ENCODE assay signal across 8 mouse cellular contexts in genomic region chr17:35257824-35258491, GRCm38 (mm10). TPM values are rescaled to one million over a fixed set of nuclear protein-coding genes. Genes with fewer than 3 reads are reported as not detected.
DNase-seq lines count a peak whose midpoint lies in the region; ATAC-seq and TF ChIP-seq lines count a peak whose summit lies in the region.

No protein-coding gene starts in this region.

- no peaks in the 10 kb centered on the region for H3K79me2 ChIP-seq in C2C12 (ENCODE audit: control insufficient read depth, insufficient read depth)
- H3K79me2 ChIP-seq in liver, adult 2 months (ENCODE audit: control insufficient read depth, insufficient read depth, low read length): no peaks in the 10 kb centered on the region

- peaks cover 7% of the 10 kb centered on the region; the same call in 1 of the 2 replicates for H3K4me1 ChIP-seq in heart, embryonic 12.5 days (replicated peaks)
- peaks cover 4% of the 10 kb centered on the region; the same call in 1 of the 2 replicates for H3K4me1 ChIP-seq in kidney, embryonic 16.5 days (ENCODE audit: insufficient read depth, low read length)
- H3K4me1 ChIP-seq in liver, adult 2 months (ENCODE audit: control insufficient read depth, insufficient read depth, low read length): peaks cover 3% of the 10 kb centered on the region; the same call in 1 of the 2 replicates

- peak overlapping the region; percentile 30 for H3K4me3 ChIP-seq in C2C12 (ENCODE audit: insufficient read depth, poor library complexity, severe bottlenecking)
- H3K4me3 ChIP-seq in heart, embryonic 12.5 days: peak overlapping the region; percentile 28
- peak overlapping the region; percentile 28 for H3K4me3 ChIP-seq in kidney, embryonic 16.5 days (ENCODE audit: low read length)
- H3K4me3 ChIP-seq in liver, adult 2 months (ENCODE audit: insufficient read depth, low read depth, low read length): peak overlapping the region; percentile 63

- no peak overlapping the region for H3K27ac ChIP-seq in heart, embryonic 12.5 days (ENCODE audit: poor library complexity, severe bottlenecking)
- no peak overlapping the region for H3K27ac ChIP-seq in kidney, embryonic 16.5 days (ENCODE audit: low read length)
- H3K27ac ChIP-seq in liver, adult 2 months (replicated peaks; ENCODE audit: insufficient read depth, low read depth, low read length): peak overlapping the region; percentile 68

- H3K27me3 ChIP-seq in C2C12 (ENCODE audit: control insufficient read depth, insufficient read depth, insufficient read length): no peaks in the 10 kb centered on the region
- peaks cover 30% of the 10 kb centered on the region for H3K27me3 ChIP-seq in heart, embryonic 12.5 days (replicated peaks)
- H3K27me3 ChIP-seq in kidney, embryonic 16.5 days (ENCODE audit: insufficient read depth, low read length): peaks cover 9% of the 10 kb centered on the region; the same call in 1 of the 2 replicates
- H3K27me3 ChIP-seq in liver, adult 2 months (ENCODE audit: control insufficient read depth, insufficient read depth, low read length): no peaks in the 10 kb centered on the region

- peak; percentile 92 for DNase-seq in brain, adult 2 months (ENCODE audit: low read depth, low spot score)
- DNase-seq in liver, adult 2 months (ENCODE audit: extremely low read depth, low read depth, low spot score): peak; percentile 82
- peak; percentile 95 to 97 for DNase-seq in spleen, postnatal 36 days (ENCODE audit: low spot score in 2 of 2)

- peak; percentile 76 for ATAC-seq in erythroid progenitor cell, adult 5-6 weeks (replicated peaks; ENCODE audit: low FRiP score, poor library complexity, severe bottlenecking)
- ATAC-seq in heart, embryonic 12.5 days (ENCODE audit: insufficient number of reproducible peaks, low FRiP score): no peak
- no peak for ATAC-seq in kidney, embryonic 16.5 days (ENCODE audit: low FRiP score, low TSS enrichment)
- peak; percentile 49 for ATAC-seq in monocyte, adult 5-6 weeks (replicated peaks; ENCODE audit: insufficient number of reproducible peaks, low FRiP score, low TSS enrichment, poor library complexity, severe bottlenecking)

- no peaks in the 10 kb centered on the region for H3K79me3 ChIP-seq in C2C12 (ENCODE audit: low read depth)

- peak overlapping the region; percentile 63 for H3K4me2 ChIP-seq in heart, embryonic 12.5 days
- peak overlapping the region; percentile 49 for H3K4me2 ChIP-seq in kidney, embryonic 16.5 days (replicated peaks; ENCODE audit: low read depth, low read length)

- peak overlapping the region; percentile 50 for H3K9ac ChIP-seq in heart, embryonic 12.5 days
- H3K9ac ChIP-seq in kidney, embryonic 16.5 days (replicated peaks; ENCODE audit: low read length): peak overlapping the region; percentile 48
- peak overlapping the region; percentile 76 for H3K9ac ChIP-seq in liver, adult 2 months (ENCODE audit: low read depth, low read length)

- TF ChIP-seq POLR2A in liver, adult 2 months (IDR thresholded peaks at IDR 0.05; ENCODE audit: extremely low read depth, insufficient read depth, low read length): no peak

- WGBS in heart, embryonic 12.5 days: 13% methylated on average over 17 of the region's 17 CpGs
- WGBS in kidney, embryonic 16.5 days: 12% methylated on average over 17 of the region's 17 CpGs
- WGBS in liver, adult 2 months: 4% methylated on average over 17 of the region's 17 CpGs

- TF ChIP-seq CTCF in C2C12 (IDR thresholded peaks at IDR 0.05; ENCODE audit: control insufficient read depth, insufficient read depth, insufficient read length): peak; percentile 34
- peak; percentile 76 for TF ChIP-seq CTCF in liver, adult 2 months (IDR thresholded peaks at IDR 0.05; ENCODE audit: low read depth, low read length)

- H3ac ChIP-seq in C2C12 (ENCODE audit: control insufficient read depth, insufficient read length, low read depth): peak overlapping the region; percentile 85

- H3K9me3 ChIP-seq in heart, embryonic 12.5 days (replicated peaks): no peaks in the 10 kb centered on the region
- H3K9me3 ChIP-seq in kidney, embryonic 16.5 days (ENCODE audit: low read length): no peaks in the 10 kb centered on the region

- H3K36me3 ChIP-seq in C2C12 (ENCODE audit: control insufficient read depth, insufficient read depth): peaks cover 16% of the 10 kb centered on the region
- peaks cover 15% of the 10 kb centered on the region for H3K36me3 ChIP-seq in heart, embryonic 12.5 days
- peaks cover 13% of the 10 kb centered on the region for H3K36me3 ChIP-seq in kidney, embryonic 16.5 days (ENCODE audit: insufficient read depth, low read length)
- peaks cover 3% of the 10 kb centered on the region; the same call in 1 of the 2 replicates for H3K36me3 ChIP-seq in liver, adult 2 months (ENCODE audit: control insufficient read depth, insufficient read depth, low read length)

TF ChIP-seq in C2C12, 6 proteins besides CTCF, POLR2A, EP300 and RAD21:
- TF ChIP-seq MYOG (IDR thresholded peaks at IDR 0.05; ENCODE audit: control insufficient read depth, extremely low read depth, insufficient read length): no peak
- no peak for TF ChIP-seq FOSL1 (IDR thresholded peaks at IDR 0.05; ENCODE audit: insufficient read depth, low read length, poor library complexity, severe bottlenecking)
- TF ChIP-seq MYOD1 (IDR thresholded peaks at IDR 0.05; ENCODE audit: control insufficient read depth, insufficient read length, low read depth): peak; percentile 66
- peak; percentile 81 for TF ChIP-seq MAX (IDR thresholded peaks at IDR 0.05)
- TF ChIP-seq CEBPB (IDR thresholded peaks at IDR 0.05; ENCODE audit: low read depth): no peak
- TF ChIP-seq USF1 (IDR thresholded peaks at IDR 0.05; ENCODE audit: low read depth): peak; percentile 91

RNA-seq across cellular contexts. Expression of gene H2-D1, which starts 4.6 kb away (rescaled TPM):
- polyA plus RNA-seq in C2C12 (2012; fragmentation: generic; extraction: Trizol): 23.5 TPM
- 147 and 160 TPM in 2 replicates for total RNA-seq in erythroid progenitor cell, adult 5-6 weeks (2015; ENCODE audit: low replicate concordance)
- 213 and 250 TPM in 2 replicates for total RNA-seq in erythroid progenitor cell, adult 5-6 weeks (2017; ENCODE audit: low replicate concordance)
- polyA plus RNA-seq in heart, embryonic 12.5 days (2016; fragmentation: Nextera tagmentation; extraction: Ambion mirVana): 30.2 and 32.8 TPM in 2 replicates
- polyA plus RNA-seq in kidney, embryonic 16.5 days (2015; fragmentation: Nextera tagmentation; extraction: Ambion mirVana): 73.6 and 87.2 TPM in 2 replicates
- 444 and 506 TPM in 2 replicates for total RNA-seq in liver, adult 2 months (2014; rRNA removed)
- 487 and 676 TPM in 2 replicates for polyA plus RNA-seq in liver, adult 2 months (2012; rRNA removed)
- total RNA-seq in monocyte, adult 5-6 weeks (2017): 2,987 to 4,272 TPM (median 3,836 TPM) in 3 replicates

RNA-seq across cellular contexts. Expression of gene Ddx39b, which starts 16.4 kb away (rescaled TPM):
- polyA plus RNA-seq in C2C12 (2012; fragmentation: generic; extraction: Trizol): 330 TPM
- total RNA-seq in erythroid progenitor cell, adult 5-6 weeks (2015; ENCODE audit: low replicate concordance): 169 and 179 TPM in 2 replicates
- 80.1 and 99.9 TPM in 2 replicates for total RNA-seq in erythroid progenitor cell, adult 5-6 weeks (2017; ENCODE audit: low replicate concordance)
- 282 and 285 TPM in 2 replicates for polyA plus RNA-seq in heart, embryonic 12.5 days (2016; fragmentation: Nextera tagmentation; extraction: Ambion mirVana)
- 553 and 556 TPM in 2 replicates for polyA plus RNA-seq in kidney, embryonic 16.5 days (2015; fragmentation: Nextera tagmentation; extraction: Ambion mirVana)
- 37.0 and 43.6 TPM in 2 replicates for total RNA-seq in liver, adult 2 months (2014; rRNA removed)
- 64.9 and 103 TPM in 2 replicates for polyA plus RNA-seq in liver, adult 2 months (2012; rRNA removed)
- total RNA-seq in monocyte, adult 5-6 weeks (2017): 98.8 to 141 TPM (median 101 TPM) in 3 replicates

RNA-seq across cellular contexts. Expression of gene Nfkbil1, which starts 22.4 kb away (rescaled TPM):
- 20.1 TPM for polyA plus RNA-seq in C2C12 (2012; fragmentation: generic; extraction: Trizol)
- 0.84 and 1.1 TPM in 2 replicates for total RNA-seq in erythroid progenitor cell, adult 5-6 weeks (2015; ENCODE audit: low replicate concordance)
- 3.0 TPM in 1 of 2 replicates, not detected in the other for total RNA-seq in erythroid progenitor cell, adult 5-6 weeks (2017; ENCODE audit: low replicate concordance)
- polyA plus RNA-seq in heart, embryonic 12.5 days (2016; fragmentation: Nextera tagmentation; extraction: Ambion mirVana): 9.0 and 9.8 TPM in 2 replicates
- 11.6 TPM in 2 replicates for polyA plus RNA-seq in kidney, embryonic 16.5 days (2015; fragmentation: Nextera tagmentation; extraction: Ambion mirVana)
- 7.5 and 7.6 TPM in 2 replicates for total RNA-seq in liver, adult 2 months (2014; rRNA removed)
- 7.5 and 8.6 TPM in 2 replicates for polyA plus RNA-seq in liver, adult 2 months (2012; rRNA removed)
- 3.6 to 10.9 TPM (median 5.1 TPM) in 3 replicates for total RNA-seq in monocyte, adult 5-6 weeks (2017)

RNA-seq across cellular contexts. Expression of gene Atp6v1g2, which starts 24.5 kb away (rescaled TPM):
- polyA plus RNA-seq in C2C12 (2012; fragmentation: generic; extraction: Trizol): 1.4 TPM
- 6.1 TPM in 1 of 2 replicates, not detected in the other for total RNA-seq in erythroid progenitor cell, adult 5-6 weeks (2015; ENCODE audit: low replicate concordance)
- total RNA-seq in erythroid progenitor cell, adult 5-6 weeks (2017; ENCODE audit: low replicate concordance): not detected in 2 replicates
- polyA plus RNA-seq in heart, embryonic 12.5 days (2016; fragmentation: Nextera tagmentation; extraction: Ambion mirVana): 10.0 and 12.5 TPM in 2 replicates
- 5.8 and 8.5 TPM in 2 replicates for polyA plus RNA-seq in kidney, embryonic 16.5 days (2015; fragmentation: Nextera tagmentation; extraction: Ambion mirVana)
- total RNA-seq in liver, adult 2 months (2014; rRNA removed): 0.28 and 0.34 TPM in 2 replicates
- polyA plus RNA-seq in liver, adult 2 months (2012; rRNA removed): 1.6 and 2.7 TPM in 2 replicates
- total RNA-seq in monocyte, adult 5-6 weeks (2017): 1.4 to 6.5 TPM (median 2.6 TPM) in 3 replicates

RNA-seq across cellular contexts. Expression of gene Gm16181, which starts 37.3 kb away (rescaled TPM):
- not detected for polyA plus RNA-seq in C2C12 (2012; fragmentation: generic; extraction: Trizol)
- not detected in 2 replicates for total RNA-seq in erythroid progenitor cell, adult 5-6 weeks (2015; ENCODE audit: low replicate concordance)
- not detected in 2 replicates for total RNA-seq in erythroid progenitor cell, adult 5-6 weeks (2017; ENCODE audit: low replicate concordance)
- polyA plus RNA-seq in heart, embryonic 12.5 days (2016; fragmentation: Nextera tagmentation; extraction: Ambion mirVana): 0.55 TPM in 1 of 2 replicates, not detected in the other
- 0.56 and 0.62 TPM in 2 replicates for polyA plus RNA-seq in kidney, embryonic 16.5 days (2015; fragmentation: Nextera tagmentation; extraction: Ambion mirVana)
- total RNA-seq in liver, adult 2 months (2014; rRNA removed): 0.37 TPM in 1 of 2 replicates, not detected in the other
- polyA plus RNA-seq in liver, adult 2 months (2012; rRNA removed): not detected in 2 replicates
- total RNA-seq in monocyte, adult 5-6 weeks (2017): 0.64 to 2.9 TPM (median 2.7 TPM) in 3 replicates

Comparison
In these comparisons a context has a peak if more than half of its experiments do, and no peak if none do; other contexts are left out.
1. ATAC-seq: peak in erythroid progenitor cell, adult 5-6 weeks (single experiment) and monocyte, adult 5-6 weeks (single experiment); none in heart, embryonic 12.5 days (single experiment) and kidney, embryonic 16.5 days (single experiment).
2. Peak in every context shown above with its lines, with median percentiles within 50 percentile points of each other: H3K4me3 ChIP-seq, DNase-seq and H3K9ac ChIP-seq.